Mouse (Mus musculus): ENCODE measurements around the gene Gsdmc4.
A peak's percentile ranks its signal among the peaks of the same experiment; 100 is the strongest.
"Not testable (repeated sequence)": the region's sequence is repeated elsewhere in the genome, so short reads cannot be mapped to it uniquely, and the experiment has no call there.

The Gsdmc4 gene

GRCm38 (mm10) chr15:63912197-63912596 lies at the start of gene Gsdmc4:
Gene Gsdmc4, minus strand, starts transcription at chr15:63912297.
- DNase-seq (ENCODE audit: low spot score) = not testable (repeated sequence)

GRCm38 (mm10) chr15:63960542-63960941 lies 48.4 kb upstream of the Gsdmc4 start:
- DNase-seq (ENCODE audit: low spot score) = no peak

DNA sequence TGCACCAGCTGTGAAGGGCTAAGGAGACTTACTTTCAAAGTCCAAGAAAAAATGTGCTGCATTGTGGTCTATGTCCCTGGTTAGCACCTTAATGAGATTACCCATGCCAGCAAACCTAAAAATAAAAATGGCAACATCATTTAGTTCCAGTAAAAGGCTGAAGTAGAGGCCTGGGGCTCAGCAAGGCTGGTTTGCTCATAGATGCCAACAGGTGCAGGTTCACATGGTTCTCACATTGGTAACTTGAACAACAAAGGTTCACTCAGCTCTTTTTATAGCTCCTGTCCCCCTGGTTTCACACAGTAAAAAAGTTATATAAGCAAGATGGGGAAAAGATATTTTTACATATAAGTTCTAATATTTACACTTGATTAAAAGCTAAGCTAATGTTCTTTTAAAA lies 45.5 kb upstream of the Gsdmc4 start:
- no peak for DNase-seq (ENCODE audit: low spot score)

GRCm38 (mm10) chr15:63953256-63953655 lies 41.2 kb upstream of the Gsdmc4 start:
- no peak for DNase-seq (ENCODE audit: low spot score)

DNA sequence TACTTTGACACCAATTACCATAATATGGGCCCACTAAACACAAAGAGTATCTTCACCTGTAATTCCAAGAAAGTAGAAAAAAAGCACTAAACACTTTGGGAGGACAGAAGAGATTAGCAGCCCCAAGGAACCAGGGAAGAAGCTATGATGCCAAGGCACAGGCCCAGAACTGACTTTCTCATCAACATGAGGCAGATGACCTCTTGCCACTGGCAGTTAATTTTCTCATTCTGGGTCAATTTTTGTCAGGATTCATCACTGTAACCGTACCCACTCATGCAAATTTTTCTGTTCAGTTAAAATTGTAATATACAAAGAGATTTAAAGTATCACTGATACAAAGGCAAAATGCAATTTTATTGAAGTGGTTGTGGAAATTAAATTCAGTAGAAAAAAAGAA lies 29.1 kb upstream of the Gsdmc4 start:
- no peak for DNase-seq (ENCODE audit: low spot score)

DNA sequence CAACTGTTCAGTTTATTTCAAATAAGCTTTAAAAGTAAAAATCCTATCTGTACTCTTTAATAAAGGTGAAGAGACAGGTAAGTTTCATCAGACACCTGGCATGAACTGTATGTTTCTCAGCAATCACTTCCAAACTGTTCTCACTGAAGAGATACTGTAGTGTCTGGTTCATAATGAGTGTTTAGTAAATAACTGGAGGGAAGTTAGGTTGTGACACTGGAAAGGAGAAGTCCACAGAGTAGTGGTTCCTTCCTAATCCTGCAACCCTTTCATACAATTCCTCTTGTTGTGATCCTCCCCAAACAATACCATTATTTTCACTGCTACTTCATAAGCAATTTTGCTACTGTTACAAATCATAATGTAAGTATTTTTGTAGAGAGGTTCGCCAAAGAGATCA lies 20.6 kb upstream of the Gsdmc4 start:
- DNase-seq (ENCODE audit: low spot score) = no peak

- no peak for DNase-seq (ENCODE audit: low spot score)
These were observed 19.3 kb upstream of the Gsdmc4 start for GRCm38 (mm10) chr15:63931404-63931803.

- DNase-seq (ENCODE audit: low spot score) = no peak
These were observed 18.3 kb upstream of the Gsdmc4 start for GRCm38 (mm10) chr15:63930107-63931041.

GRCm38 (mm10) chr15:63926201-63926600 lies 14.1 kb upstream of the Gsdmc4 start:
- no peak for DNase-seq (ENCODE audit: low spot score)

- no peak for DNase-seq (ENCODE audit: low spot score)
These were observed 12.4 kb upstream of the Gsdmc4 start for GRCm38 (mm10) chr15:63924484-63924883.

DNA sequence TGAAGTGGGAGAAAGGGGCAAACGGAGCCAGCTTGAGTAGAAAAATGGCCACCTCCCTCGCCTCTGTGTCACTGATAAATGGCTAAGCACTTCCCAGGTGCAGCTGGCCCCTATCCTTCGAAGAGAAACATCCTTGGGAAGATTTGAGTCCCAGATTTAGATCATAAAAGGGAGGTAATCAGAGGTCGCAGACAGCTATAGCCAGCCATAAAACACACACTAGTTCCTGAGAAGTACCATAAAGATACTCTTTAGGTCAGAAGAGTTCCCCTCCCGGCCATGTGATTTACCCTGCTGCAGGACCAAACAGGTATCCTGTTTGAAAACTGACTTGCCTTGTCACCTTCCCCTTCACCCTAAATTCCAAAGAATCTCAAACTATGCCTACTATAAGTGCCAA lies 9.5 kb upstream of the Gsdmc4 start:
- DNase-seq (ENCODE audit: low spot score) = not testable (repeated sequence)

GRCm38 (mm10) chr15:63919728-63920127 lies 7.6 kb upstream of the Gsdmc4 start:
- peak; percentile 21 for DNase-seq (ENCODE audit: low spot score)

DNA sequence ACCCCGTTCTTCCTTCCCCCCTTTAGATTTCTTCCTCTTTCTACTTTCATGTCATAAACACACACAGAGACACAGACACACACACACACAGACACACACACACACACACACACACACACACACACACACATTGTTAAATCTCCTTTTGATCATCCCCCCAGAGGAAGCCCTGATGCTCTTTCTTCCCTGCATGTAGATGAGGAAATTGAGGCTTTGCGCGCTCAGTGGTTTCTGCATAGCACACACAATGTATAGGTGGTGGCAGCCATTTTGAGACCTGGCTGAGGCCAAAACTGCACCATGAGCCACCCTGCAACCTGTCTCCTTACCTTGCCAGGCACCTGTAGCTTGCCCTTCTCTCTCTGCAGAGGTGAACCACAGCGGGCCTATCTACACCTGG lies 4.5 kb upstream of the Gsdmc4 start:
- not testable (repeated sequence) for DNase-seq (ENCODE audit: low spot score)

DNA sequence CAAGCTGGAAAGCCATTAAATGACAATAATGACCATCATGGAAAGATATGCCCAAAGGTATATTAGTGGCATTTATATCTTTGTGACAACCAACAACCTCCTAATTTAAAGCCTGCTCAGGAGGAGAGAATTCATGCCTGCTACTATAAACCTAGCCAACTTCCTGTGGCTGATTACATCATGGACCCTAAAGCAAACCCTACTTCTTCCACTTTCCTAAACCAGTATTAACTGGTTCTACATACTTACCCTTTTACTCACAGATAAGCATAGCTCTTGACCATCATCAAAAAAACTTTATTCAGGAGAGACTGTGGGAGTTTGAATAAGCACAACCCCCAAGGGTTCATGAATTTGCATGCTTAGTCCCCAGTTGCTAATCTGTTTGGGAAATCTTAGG lies 2.2 kb downstream of the Gsdmc4 start:
- not testable (repeated sequence) for DNase-seq (ENCODE audit: low spot score)

GRCm38 (mm10) chr15:63895560-63896353 lies 16.3 kb downstream of the Gsdmc4 start:
- DNase-seq (ENCODE audit: low spot score) = peak; percentile 38

DNA sequence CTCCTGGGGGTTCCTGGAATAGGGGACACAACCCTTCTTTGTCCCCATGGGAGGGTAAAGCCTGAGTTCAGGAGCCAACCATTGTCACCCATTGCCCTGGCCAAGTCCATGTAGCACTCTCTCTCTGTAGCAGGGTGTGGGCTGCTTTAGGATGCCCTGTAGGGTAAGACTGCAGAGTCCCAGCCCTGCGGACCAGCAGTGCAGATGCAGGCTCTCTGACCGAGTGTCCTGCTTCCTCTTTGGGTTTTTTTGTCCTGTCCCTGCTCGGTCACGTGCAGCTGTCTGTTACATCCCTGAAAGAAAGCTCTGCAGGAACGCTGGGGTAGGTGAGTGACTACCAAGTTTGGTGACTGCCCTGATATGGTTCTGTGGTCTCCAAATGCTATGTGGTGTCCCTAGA lies 23.7 kb downstream of the Gsdmc4 start:
- not testable (repeated sequence) for DNase-seq (ENCODE audit: low spot score)

DNA sequence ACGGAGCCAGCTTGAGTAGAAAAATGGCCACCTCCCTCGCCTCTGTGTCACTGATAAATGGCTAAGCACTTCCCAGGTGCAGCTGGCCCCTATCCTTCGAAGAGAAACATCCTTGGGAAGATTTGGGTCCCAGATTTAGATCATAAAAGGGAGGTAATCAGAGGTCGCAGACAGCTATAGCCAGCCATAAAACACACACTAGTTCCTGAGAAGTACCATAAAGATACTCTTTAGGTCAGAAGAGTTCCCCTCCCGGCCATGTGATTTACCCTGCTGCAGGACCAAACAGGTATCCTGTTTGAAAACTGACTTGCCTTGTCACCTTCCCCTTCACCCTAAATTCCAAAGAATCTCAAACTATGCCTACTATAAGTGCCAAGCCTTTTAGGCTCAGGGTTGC lies 24.1 kb downstream of the Gsdmc4 start:
- DNase-seq (ENCODE audit: low spot score) = not testable (repeated sequence)

DNA sequence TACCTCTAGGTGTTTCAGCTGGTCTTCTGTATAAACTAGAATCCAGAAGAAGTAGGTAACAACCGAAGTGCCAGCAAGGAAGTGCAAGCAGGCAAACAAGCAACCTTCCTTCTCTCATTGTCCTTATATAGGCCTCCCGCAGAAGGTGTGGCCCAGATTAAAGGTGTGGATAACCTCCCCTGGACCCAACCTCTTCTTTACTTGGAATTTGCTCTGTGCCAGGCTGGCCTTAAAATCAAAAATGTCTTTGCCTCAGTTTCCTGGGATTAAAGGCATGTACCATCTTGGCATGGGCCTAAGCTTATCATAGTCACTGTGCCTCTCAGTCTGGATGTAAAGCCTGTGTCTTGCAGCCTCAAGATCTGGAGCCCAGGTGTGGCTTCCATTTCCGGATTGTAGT lies 33.6 kb downstream of the Gsdmc4 start, which contains the start of gene Gsdmc3:
TSS of gene Gsdmc3 (minus strand) at position 101 of the 400 bp plus-strand sequence.
- DNase-seq (ENCODE audit: low spot score) = not testable (repeated sequence)

DNA sequence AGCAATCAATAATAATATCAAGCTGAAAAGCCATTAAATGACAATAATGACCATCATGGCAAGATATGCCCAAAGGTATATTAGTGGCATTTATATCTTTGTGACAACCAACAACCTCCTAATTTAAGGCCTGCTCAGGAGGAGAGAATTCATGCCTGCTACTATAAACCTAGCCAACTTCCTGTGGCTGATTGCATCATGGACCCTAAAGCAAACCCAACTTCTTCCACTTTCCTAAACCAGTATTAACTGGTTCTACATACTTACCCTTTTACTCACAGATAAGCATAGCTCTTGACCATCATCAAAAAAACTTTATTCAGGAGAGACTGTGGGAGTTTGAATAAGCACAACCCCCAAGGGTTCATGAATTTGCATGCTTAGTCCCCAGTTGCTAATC lies 35.9 kb downstream of the Gsdmc4 start:
- DNase-seq (ENCODE audit: low spot score) = not testable (repeated sequence)

- peak; percentile 33 for DNase-seq (ENCODE audit: low spot score)
These were observed 50.1 kb downstream of the Gsdmc4 start for GRCm38 (mm10) chr15:63861965-63862364.
